ENCODE assay signal across 23 mouse cellular contexts in the genomic region with DNA sequence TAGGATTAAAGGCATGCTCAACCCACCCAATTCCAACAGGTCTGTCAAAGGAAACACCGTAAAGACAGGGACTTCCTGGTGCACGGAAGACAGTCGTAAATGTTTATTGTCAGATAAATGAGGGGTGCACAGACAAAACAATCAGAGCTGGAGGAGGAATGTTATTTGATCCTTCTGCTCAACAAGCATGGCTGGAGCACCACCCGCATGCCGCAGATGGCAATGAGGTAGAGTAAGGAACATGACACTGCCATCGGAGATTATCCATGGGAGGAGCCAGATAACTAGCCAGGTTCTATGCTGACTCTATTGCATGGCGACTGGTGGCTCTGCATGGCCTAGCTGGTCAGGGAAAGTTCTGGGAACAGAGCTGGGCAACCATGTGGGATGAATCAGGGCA. TPM values are rescaled to one million over a fixed set of nuclear protein-coding genes. Genes with fewer than 3 reads are reported as not detected.
DNase-seq lines count a peak whose midpoint lies in the region; ATAC-seq and TF ChIP-seq lines count a peak whose summit lies in the region.
"Had no signal": no experiment of that assay in that cellular context is flagged by ENCODE, and none has a peak within 500 bp of the region (broad histone marks: within the 10 kb centered on the region; RNA-seq: fewer than 3 reads in every experiment).

No protein-coding gene starts in this region.

- no peaks in the 10 kb centered on the region for H3K27me3 ChIP-seq in embryonic facial prominence, embryonic 14.5 days (replicated peaks; ENCODE audit: control insufficient read depth, insufficient read depth, low read length)
- H3K27me3 ChIP-seq in embryonic facial prominence, embryonic 10.5 days (replicated peaks; ENCODE audit: low read depth, poor library complexity, severe bottlenecking) = no peaks in the 10 kb centered on the region
- no peaks in the 10 kb centered on the region for H3K27me3 ChIP-seq in kidney, embryonic 16.5 days (ENCODE audit: insufficient read depth, low read length)
- H3K27me3 ChIP-seq in intestine, embryonic 15.5 days (replicated peaks) = no peaks in the 10 kb centered on the region
- H3K27me3 ChIP-seq in forebrain, embryonic 13.5 days = no peaks in the 10 kb centered on the region
- H3K27me3 ChIP-seq in forebrain, postnatal 0 days (ENCODE audit: insufficient read depth, low read length) = no peaks in the 10 kb centered on the region
- H3K27me3 ChIP-seq: embryonic facial prominence, embryonic 15.5 days; forebrain, embryonic 15.5 days had no signal

- no peak overlapping the region for H3K4me3 ChIP-seq in embryonic facial prominence, embryonic 14.5 days (ENCODE audit: low read depth, low read length)
- H3K4me3 ChIP-seq in embryonic facial prominence, embryonic 10.5 days = no peak overlapping the region
- no peak overlapping the region for H3K4me3 ChIP-seq in kidney, embryonic 16.5 days (ENCODE audit: low read length)
- H3K4me3 ChIP-seq in intestine, embryonic 15.5 days (replicated peaks) = no peak overlapping the region
- H3K4me3 ChIP-seq in forebrain, embryonic 13.5 days = no peak overlapping the region
- no peak overlapping the region for H3K4me3 ChIP-seq in forebrain, postnatal 0 days (ENCODE audit: low read depth, low read length)
- H3K4me3 ChIP-seq: embryonic facial prominence, embryonic 15.5 days; erythroblast, embryonic 14.5 days; forebrain, embryonic 10.5 days; forebrain, embryonic 15.5 days; hindbrain, embryonic 10.5 days had no signal

- no peak for DNase-seq in embryonic facial prominence, embryonic 14.5 days (ENCODE audit: low spot score)
- no peak for DNase-seq in embryonic facial prominence, embryonic 10.5 days (ENCODE audit: low spot score)
- DNase-seq in kidney, adult 8-10 months = no peak
- DNase-seq in forebrain, postnatal 0 days = no peak
- DNase-seq: adrenal gland, adult 2 months; adrenal gland, postnatal 25 days; B cell, adult 2 months; cerebellum, adult 18-20 months; cerebellum, adult 9-11 months; cerebellum, postnatal 36 days; gastrocnemius, postnatal 10 days; heart, adult 18-20 months had no signal

- H3K9ac ChIP-seq in embryonic facial prominence, embryonic 14.5 days (ENCODE audit: low read depth, low read length) = no peak overlapping the region
- no peak overlapping the region for H3K9ac ChIP-seq in kidney, embryonic 16.5 days (replicated peaks; ENCODE audit: low read length)
- H3K9ac ChIP-seq in intestine, embryonic 15.5 days = no peak overlapping the region
- no peak overlapping the region for H3K9ac ChIP-seq in forebrain, embryonic 13.5 days
- no peak overlapping the region for H3K9ac ChIP-seq in forebrain, postnatal 0 days
- H3K9ac ChIP-seq: embryonic facial prominence, embryonic 15.5 days; forebrain, embryonic 15.5 days; hindbrain, embryonic 14.5 days had no signal

- no peak overlapping the region for H3K27ac ChIP-seq in embryonic facial prominence, embryonic 14.5 days (replicated peaks; ENCODE audit: low read depth, low read length)
- no peak overlapping the region for H3K27ac ChIP-seq in embryonic facial prominence, embryonic 10.5 days (replicated peaks)
- H3K27ac ChIP-seq in kidney, embryonic 16.5 days (ENCODE audit: low read length) = no peak overlapping the region
- no peak overlapping the region for H3K27ac ChIP-seq in intestine, embryonic 15.5 days
- no peak overlapping the region for H3K27ac ChIP-seq in forebrain, embryonic 13.5 days
- no peak overlapping the region for H3K27ac ChIP-seq in forebrain, postnatal 0 days (ENCODE audit: low read depth, low read length)
- H3K27ac ChIP-seq: embryonic facial prominence, embryonic 15.5 days; forebrain, embryonic 10.5 days; forebrain, embryonic 15.5 days; hindbrain, embryonic 10.5 days; hindbrain, embryonic 14.5 days had no signal

- peaks cover 42% of the 10 kb centered on the region for H3K36me3 ChIP-seq in embryonic facial prominence, embryonic 14.5 days (ENCODE audit: control insufficient read depth, insufficient read depth, low read length)
- peaks cover 47% of the 10 kb centered on the region for H3K36me3 ChIP-seq in embryonic facial prominence, embryonic 10.5 days (replicated peaks)
- H3K36me3 ChIP-seq in kidney, embryonic 16.5 days (ENCODE audit: insufficient read depth, low read length) = peaks cover 9% of the 10 kb centered on the region; the same call in 1 of the 2 replicates
- H3K36me3 ChIP-seq in intestine, embryonic 15.5 days = 0 out of 2 replicates have a peak, but pooled peaks cover 3% of the 10 kb centered on the region
- peaks cover 52% of the 10 kb centered on the region for H3K36me3 ChIP-seq in forebrain, embryonic 13.5 days (ENCODE audit: poor library complexity, severe bottlenecking)
- H3K36me3 ChIP-seq in forebrain, postnatal 0 days (ENCODE audit: insufficient read depth) = peaks cover 49% of the 10 kb centered on the region

- TF ChIP-seq CTCF in forebrain, postnatal 0 days (IDR thresholded peaks at IDR 0.05; ENCODE audit: low read depth) = no peak

- ATAC-seq in embryonic facial prominence, embryonic 14.5 days (ENCODE audit: low read depth) = peak; percentile 74
- peak; percentile 83 for ATAC-seq in kidney, embryonic 16.5 days (ENCODE audit: low FRiP score, low TSS enrichment)
- ATAC-seq in intestine, embryonic 15.5 days = peak; percentile 47
- ATAC-seq in forebrain, embryonic 13.5 days = no peak
- ATAC-seq in forebrain, postnatal 0 days = no peak
- ATAC-seq: CD4-positive, CD25-positive, alpha-beta regulatory T cell, adult 4 months; forebrain, embryonic 15.5 days had no signal

- peaks cover under 1% of the 10 kb centered on the region; the same call in 1 of the 2 replicates for H3K4me1 ChIP-seq in embryonic facial prominence, embryonic 14.5 days (ENCODE audit: control insufficient read depth, insufficient read depth, low read length)
- H3K4me1 ChIP-seq in embryonic facial prominence, embryonic 10.5 days = peaks cover under 1% of the 10 kb centered on the region
- peaks cover under 1% of the 10 kb centered on the region for H3K4me1 ChIP-seq in kidney, embryonic 16.5 days (ENCODE audit: insufficient read depth, low read length)
- no peaks in the 10 kb centered on the region for H3K4me1 ChIP-seq in intestine, embryonic 15.5 days (replicated peaks)
- peaks cover 4% of the 10 kb centered on the region for H3K4me1 ChIP-seq in forebrain, embryonic 13.5 days
- 0 out of 2 replicates have a peak, but pooled peaks cover under 1% of the 10 kb centered on the region for H3K4me1 ChIP-seq in forebrain, postnatal 0 days (ENCODE audit: insufficient read depth)

- no peak overlapping the region for H3K4me2 ChIP-seq in embryonic facial prominence, embryonic 14.5 days (ENCODE audit: low read depth, low read length)
- H3K4me2 ChIP-seq in kidney, embryonic 16.5 days (replicated peaks; ENCODE audit: low read depth, low read length) = no peak overlapping the region
- no peak overlapping the region for H3K4me2 ChIP-seq in intestine, embryonic 15.5 days (replicated peaks)
- H3K4me2 ChIP-seq in forebrain, embryonic 13.5 days = no peak overlapping the region
- no peak overlapping the region for H3K4me2 ChIP-seq in forebrain, postnatal 0 days (ENCODE audit: low read depth)
- H3K4me2 ChIP-seq: embryonic facial prominence, embryonic 15.5 days; forebrain, embryonic 15.5 days; heart, embryonic 11.5 days; hindbrain, embryonic 14.5 days had no signal

- 70% methylated on average over 7 of the region's 7 CpGs for WGBS in embryonic facial prominence, embryonic 14.5 days
- 82% methylated on average over 7 of the region's 7 CpGs for WGBS in embryonic facial prominence, embryonic 10.5 days
- WGBS in kidney, embryonic 16.5 days = 18% methylated on average over 7 of the region's 7 CpGs
- WGBS in intestine, embryonic 15.5 days = 32% methylated on average over 7 of the region's 7 CpGs
- 93% methylated on average over 7 of the region's 7 CpGs for WGBS in forebrain, embryonic 13.5 days
- WGBS in forebrain, postnatal 0 days = 92% methylated on average over 7 of the region's 7 CpGs

- no peaks in the 10 kb centered on the region for H3K9me3 ChIP-seq in embryonic facial prominence, embryonic 14.5 days (ENCODE audit: control insufficient read depth, low read length)
- H3K9me3 ChIP-seq in embryonic facial prominence, embryonic 10.5 days = no peaks in the 10 kb centered on the region
- H3K9me3 ChIP-seq in kidney, embryonic 16.5 days (ENCODE audit: low read length) = no peaks in the 10 kb centered on the region
- H3K9me3 ChIP-seq in intestine, embryonic 15.5 days = no peaks in the 10 kb centered on the region
- no peaks in the 10 kb centered on the region for H3K9me3 ChIP-seq in forebrain, embryonic 13.5 days (replicated peaks)
- no peaks in the 10 kb centered on the region for H3K9me3 ChIP-seq in forebrain, postnatal 0 days (ENCODE audit: low read length)
- H3K9me3 ChIP-seq: embryonic facial prominence, embryonic 15.5 days; forebrain, embryonic 10.5 days; forebrain, embryonic 15.5 days; hindbrain, embryonic 10.5 days had no signal

RNA-seq across cellular contexts. Expression of gene Serac1, which starts 6.1 kb away (rescaled TPM):
- polyA plus RNA-seq in embryonic facial prominence, embryonic 14.5 days (2014; fragmentation: Nextera tagmentation; extraction: Ambion mirVana) = 4.6 and 5.8 TPM in 2 replicates
- 7.3 and 8.1 TPM in 2 replicates for polyA plus RNA-seq in embryonic facial prominence, embryonic 10.5 days (2016; fragmentation: Nextera tagmentation; extraction: Ambion mirVana)
- polyA plus RNA-seq in kidney, embryonic 16.5 days (2015; fragmentation: Nextera tagmentation; extraction: Ambion mirVana) = 5.1 and 6.0 TPM in 2 replicates
- polyA plus RNA-seq in intestine, embryonic 15.5 days (2015; fragmentation: Nextera tagmentation; extraction: Ambion mirVana) = 4.8 and 5.3 TPM in 2 replicates
- polyA plus RNA-seq in forebrain, embryonic 13.5 days (2015; fragmentation: Nextera tagmentation; extraction: Ambion mirVana) = 10.9 and 12.6 TPM in 2 replicates
- total RNA-seq in forebrain, postnatal 0 days (2014; rRNA removed) = 14.7 and 20.3 TPM in 2 replicates
- 3.1 and 6.2 TPM in 2 replicates for polyA plus RNA-seq in forebrain, postnatal 0 days (2015; fragmentation: Nextera tagmentation; extraction: Ambion mirVana)

RNA-seq across cellular contexts. Expression of gene Gtf2h5, which starts 6.2 kb away (rescaled TPM):
- 171 and 172 TPM in 2 replicates for polyA plus RNA-seq in embryonic facial prominence, embryonic 14.5 days (2014; fragmentation: Nextera tagmentation; extraction: Ambion mirVana)
- 165 and 169 TPM in 2 replicates for polyA plus RNA-seq in embryonic facial prominence, embryonic 10.5 days (2016; fragmentation: Nextera tagmentation; extraction: Ambion mirVana)
- 153 and 156 TPM in 2 replicates for polyA plus RNA-seq in kidney, embryonic 16.5 days (2015; fragmentation: Nextera tagmentation; extraction: Ambion mirVana)
- 155 and 165 TPM in 2 replicates for polyA plus RNA-seq in intestine, embryonic 15.5 days (2015; fragmentation: Nextera tagmentation; extraction: Ambion mirVana)
- polyA plus RNA-seq in forebrain, embryonic 13.5 days (2015; fragmentation: Nextera tagmentation; extraction: Ambion mirVana) = 196 and 225 TPM in 2 replicates
- 81.9 and 93.2 TPM in 2 replicates for total RNA-seq in forebrain, postnatal 0 days (2014; rRNA removed)
- 240 and 271 TPM in 2 replicates for polyA plus RNA-seq in forebrain, postnatal 0 days (2015; fragmentation: Nextera tagmentation; extraction: Ambion mirVana)

RNA-seq across cellular contexts. Expression of gene Tulp4, which starts 32.8 kb away (rescaled TPM):
- polyA plus RNA-seq in embryonic facial prominence, embryonic 14.5 days (2014; fragmentation: Nextera tagmentation; extraction: Ambion mirVana) = 83.6 and 86.3 TPM in 2 replicates
- polyA plus RNA-seq in embryonic facial prominence, embryonic 10.5 days (2016; fragmentation: Nextera tagmentation; extraction: Ambion mirVana) = 132 and 140 TPM in 2 replicates
- 81.3 and 94.6 TPM in 2 replicates for polyA plus RNA-seq in kidney, embryonic 16.5 days (2015; fragmentation: Nextera tagmentation; extraction: Ambion mirVana)
- polyA plus RNA-seq in intestine, embryonic 15.5 days (2015; fragmentation: Nextera tagmentation; extraction: Ambion mirVana) = 70.9 and 95.9 TPM in 2 replicates
- polyA plus RNA-seq in forebrain, embryonic 13.5 days (2015; fragmentation: Nextera tagmentation; extraction: Ambion mirVana) = 132 and 156 TPM in 2 replicates
- total RNA-seq in forebrain, postnatal 0 days (2014; rRNA removed) = 380 and 417 TPM in 2 replicates
- 82.4 and 92.0 TPM in 2 replicates for polyA plus RNA-seq in forebrain, postnatal 0 days (2015; fragmentation: Nextera tagmentation; extraction: Ambion mirVana)

Comparison
In these comparisons a context has a peak if more than half of its experiments do, and no peak if none do; other contexts are left out.
1. ATAC-seq: peak in embryonic facial prominence, embryonic 14.5 days (single experiment), kidney, embryonic 16.5 days (single experiment) and intestine, embryonic 15.5 days (single experiment); none in forebrain, embryonic 13.5 days (single experiment) and forebrain, postnatal 0 days (single experiment).